Mouse (Mus musculus): ENCODE data around the gene Fcer1g. TPM values are rescaled to one million over a fixed set of nuclear protein-coding genes. Genes with fewer than 3 reads are reported as not detected.
A peak's percentile ranks its signal among the peaks of the same experiment; 100 is the strongest.

Gene Fcer1g
- polyA plus RNA-seq, 1 experiment = 7.1 TPM

DNA sequence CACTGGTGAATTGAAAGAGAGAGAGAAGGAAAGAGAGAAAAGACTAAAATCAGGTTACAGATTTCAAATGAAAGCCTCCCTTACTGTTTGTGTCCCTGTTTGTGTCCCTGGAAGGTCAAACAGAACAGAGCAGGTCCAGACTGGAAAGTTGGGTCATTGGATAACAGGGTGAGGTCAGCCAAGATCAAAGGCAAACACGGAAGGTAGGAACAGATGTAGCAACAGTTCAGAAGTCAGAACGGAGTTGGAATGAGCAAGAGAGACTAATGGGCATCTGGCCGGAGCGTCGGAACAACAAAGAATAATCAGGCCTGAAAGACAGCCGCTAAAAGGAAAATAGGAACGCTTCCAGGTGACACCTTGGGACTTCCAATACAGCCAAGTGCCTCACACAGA, 29.9 kb downstream of the Fcer1g start:
- no peaks in the 10 kb centered on the region for H3K4me1 ChIP-seq (ENCODE audit: control insufficient read depth, insufficient read depth, low read length)
- no peak overlapping the region for H3K4me3 ChIP-seq (ENCODE audit: insufficient read depth, low read length)
- H3K27ac ChIP-seq (ENCODE audit: insufficient read depth, low read length) = no peak overlapping the region
- no peak for TF ChIP-seq POLR2A (IDR thresholded peaks at IDR 0.05; ENCODE audit: low read depth, low read length)
- TF ChIP-seq CTCF (IDR thresholded peaks at IDR 0.05; ENCODE audit: borderline replicate concordance, insufficient read depth, low read length) = no peak

DNA sequence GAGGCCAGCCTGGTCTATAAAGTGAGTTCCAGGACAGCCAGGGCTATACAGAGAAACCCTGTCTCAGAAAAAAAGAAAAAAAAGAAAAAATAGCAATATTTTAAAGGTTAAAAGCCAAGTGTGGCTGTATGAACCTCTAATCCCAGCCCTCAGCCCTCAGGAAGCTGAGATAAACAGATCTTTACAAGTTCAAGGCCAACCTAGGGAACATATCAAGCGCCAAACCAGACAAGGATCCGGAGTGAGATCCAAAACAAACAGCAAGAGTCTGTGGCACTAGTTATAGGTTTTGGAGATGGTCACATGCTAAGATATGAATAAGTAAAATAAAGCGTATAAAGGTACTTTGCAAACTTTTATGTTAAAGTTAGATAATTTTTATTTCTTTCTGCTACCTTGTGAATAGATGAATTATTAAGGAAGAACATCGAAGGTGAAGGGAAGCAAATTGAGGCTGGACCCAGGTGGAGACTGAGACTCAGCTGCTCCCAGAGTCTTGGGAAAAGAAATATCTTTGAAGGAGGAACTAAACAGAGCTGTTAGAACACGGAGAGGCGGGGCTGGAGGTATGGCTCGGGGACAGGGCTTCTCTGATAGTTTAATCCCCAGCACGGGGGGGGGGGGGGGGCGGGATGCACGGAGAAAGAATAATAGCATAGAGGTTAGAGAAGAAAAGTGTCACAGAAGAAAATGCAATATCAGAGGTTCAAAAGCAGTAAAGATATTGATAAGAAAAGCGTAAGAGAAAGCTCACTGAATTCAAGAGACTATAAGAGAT, 30.5 kb downstream of the Fcer1g start:
- TF ChIP-seq CTCF (IDR thresholded peaks at IDR 0.05; ENCODE audit: borderline replicate concordance, insufficient read depth, low read length) = no peak
- no peak for TF ChIP-seq POLR2A (IDR thresholded peaks at IDR 0.05; ENCODE audit: low read depth, low read length)
- H3K4me1 ChIP-seq (ENCODE audit: control insufficient read depth, insufficient read depth, low read length) = no peaks in the 10 kb centered on the region
- no peak overlapping the region for H3K4me3 ChIP-seq (ENCODE audit: insufficient read depth, low read length)
- H3K27ac ChIP-seq (ENCODE audit: insufficient read depth, low read length) = no peak overlapping the region

DNA sequence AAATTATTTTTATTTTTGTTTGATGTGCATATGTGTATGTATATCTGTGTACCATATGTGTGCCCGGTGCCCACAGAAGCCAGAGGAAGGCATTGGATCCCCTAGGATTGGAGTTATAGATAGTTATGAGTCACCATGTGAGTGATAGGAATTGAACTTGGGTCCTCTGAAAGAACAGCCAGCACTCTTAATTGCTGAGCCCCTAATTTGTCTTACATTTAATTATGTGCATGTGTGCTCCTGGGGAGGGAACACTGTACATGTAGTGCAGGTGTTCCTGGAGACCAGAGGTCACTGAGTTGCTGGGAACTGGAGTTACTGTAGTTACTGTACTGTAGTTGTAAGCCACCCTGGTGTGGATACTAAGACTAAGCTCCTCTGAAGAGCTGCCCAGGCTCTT, 33.4 kb downstream of the Fcer1g start:
- no peaks in the 10 kb centered on the region for H3K4me1 ChIP-seq (ENCODE audit: control insufficient read depth, insufficient read depth, low read length)
- no peak overlapping the region for H3K27ac ChIP-seq (ENCODE audit: insufficient read depth, low read length)

DNA sequence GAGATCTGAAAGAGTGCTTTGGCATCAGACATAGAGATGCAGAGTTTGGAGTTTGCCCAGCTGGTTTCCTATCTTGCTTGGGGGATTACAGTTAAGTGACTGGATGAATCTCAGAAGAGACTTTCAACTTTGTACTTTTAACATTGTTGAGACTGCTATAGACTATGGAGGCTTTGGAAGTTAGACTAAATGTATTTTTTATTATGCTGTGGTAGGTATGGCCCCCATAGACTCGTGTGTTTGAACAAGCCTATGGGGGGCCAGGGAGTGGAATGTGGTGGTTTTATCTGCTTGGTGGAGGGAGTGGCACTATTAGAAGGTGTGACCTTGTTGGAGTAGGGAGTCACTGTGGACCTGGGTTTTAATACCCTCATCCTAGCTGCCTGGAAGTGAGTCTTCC, 34.6 kb downstream of the Fcer1g start:
- TF ChIP-seq CTCF (IDR thresholded peaks at IDR 0.05; ENCODE audit: borderline replicate concordance, insufficient read depth, low read length) = no peak
- no peak for TF ChIP-seq POLR2A (IDR thresholded peaks at IDR 0.05; ENCODE audit: low read depth, low read length)

More for the DNA sequence above, 33.4 kb downstream of the Fcer1g start:
- TF ChIP-seq POLR2A (IDR thresholded peaks at IDR 0.05; ENCODE audit: low read depth, low read length) (no peak), CTCF (IDR thresholded peaks at IDR 0.05; ENCODE audit: borderline replicate concordance, insufficient read depth, low read length) (no peak)
- no peak overlapping the region for H3K4me3 ChIP-seq (ENCODE audit: insufficient read depth, low read length)

DNA sequence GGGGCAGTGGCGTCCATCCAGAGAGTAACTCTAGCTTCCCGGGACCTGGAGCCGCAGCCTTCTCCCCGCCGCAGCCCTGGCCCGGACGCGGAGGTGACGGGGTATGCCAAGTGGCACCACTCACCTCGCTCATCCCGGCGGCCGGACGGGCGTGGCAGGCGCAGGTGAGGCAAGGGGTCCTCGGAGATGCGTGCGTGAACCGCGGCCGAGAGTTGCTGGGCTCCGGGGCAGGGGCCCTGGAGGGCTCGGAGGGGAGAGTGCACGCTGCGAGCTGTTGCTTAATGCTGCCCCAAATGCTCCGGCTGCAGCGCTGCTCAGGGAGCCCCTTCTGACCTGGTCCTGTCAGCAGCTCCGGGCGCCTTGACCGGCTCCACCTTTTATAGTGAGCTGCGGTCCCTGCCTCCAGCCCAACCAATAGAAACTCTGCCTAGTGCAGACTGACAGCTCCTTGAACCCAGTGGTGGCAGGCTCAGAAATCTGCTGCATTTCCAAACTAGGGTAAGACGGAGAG, 38.2 kb downstream of the Fcer1g start, which contains the start of gene Pcp4l1:
TSS of gene Pcp4l1 (minus strand) at position 382 of the 511 bp plus-strand sequence.
- no peaks in the 10 kb centered on the region for H3K4me1 ChIP-seq (ENCODE audit: control insufficient read depth, insufficient read depth, low read length)
- H3K4me3 ChIP-seq (ENCODE audit: insufficient read depth, low read length) = peak within 1 kb of the TSS; percentile 37
- H3K27ac ChIP-seq (ENCODE audit: insufficient read depth, low read length) = no peak within 1 kb of the TSS
- no peak for TF ChIP-seq CTCF (IDR thresholded peaks at IDR 0.05; ENCODE audit: borderline replicate concordance, insufficient read depth, low read length)
- peak; percentile 45; the same call in 1 of the 2 replicates for TF ChIP-seq POLR2A (IDR thresholded peaks at IDR 0.05; ENCODE audit: low read depth, low read length)

More for the DNA sequence above, 34.6 kb downstream of the Fcer1g start:
- Histone ChIP-seq H3K4me3 (ENCODE audit: insufficient read depth, low read length) (no peak overlapping the region), H3K4me1 (ENCODE audit: control insufficient read depth, insufficient read depth, low read length) (no peaks in the 10 kb centered on the region), H3K27ac (ENCODE audit: insufficient read depth, low read length) (no peak overlapping the region)

DNA sequence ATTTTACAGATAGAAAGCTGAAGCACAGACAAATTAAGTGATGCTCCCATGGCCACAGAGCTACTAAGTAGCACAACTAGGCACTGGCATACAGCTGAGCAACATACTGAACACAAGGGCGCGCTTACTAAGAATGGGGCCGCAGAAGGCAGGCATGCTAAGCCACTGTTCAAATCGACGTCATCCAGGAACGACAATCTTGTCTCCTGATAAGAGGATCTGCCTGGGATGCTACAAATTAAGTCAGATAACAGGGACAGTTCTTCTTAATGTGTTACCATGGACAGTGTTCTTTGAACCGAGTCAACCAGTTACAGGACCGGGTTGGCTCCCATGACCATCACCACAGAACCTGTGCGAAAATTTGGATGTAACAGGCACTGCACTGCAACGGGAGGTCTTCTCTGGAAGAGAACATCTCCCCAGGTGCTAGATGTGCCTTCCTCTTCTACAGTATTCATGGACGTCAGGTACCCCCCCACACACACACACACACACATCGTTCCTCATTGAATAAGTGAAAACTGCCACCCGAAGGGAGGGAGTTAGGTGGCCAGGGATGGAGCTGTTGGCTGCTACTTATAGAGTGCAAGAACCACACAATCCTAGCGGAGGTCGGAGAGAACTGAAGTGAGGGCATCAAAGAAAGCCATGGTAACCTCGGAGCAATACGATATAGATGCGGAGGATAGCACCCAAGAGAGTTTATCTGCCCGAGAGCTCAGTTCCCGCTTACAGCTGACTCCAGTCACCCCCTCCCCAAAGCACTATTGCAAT, 38.9 kb downstream of the Fcer1g start:
- Histone ChIP-seq H3K27ac (ENCODE audit: insufficient read depth, low read length) (no peak overlapping the region), H3K4me3 (ENCODE audit: insufficient read depth, low read length) (peak overlapping the region; percentile 37), H3K4me1 (ENCODE audit: control insufficient read depth, insufficient read depth, low read length) (no peaks in the 10 kb centered on the region)
- TF ChIP-seq CTCF (IDR thresholded peaks at IDR 0.05; ENCODE audit: borderline replicate concordance, insufficient read depth, low read length) = no peak
- no peak for TF ChIP-seq POLR2A (IDR thresholded peaks at IDR 0.05; ENCODE audit: low read depth, low read length)

DNA sequence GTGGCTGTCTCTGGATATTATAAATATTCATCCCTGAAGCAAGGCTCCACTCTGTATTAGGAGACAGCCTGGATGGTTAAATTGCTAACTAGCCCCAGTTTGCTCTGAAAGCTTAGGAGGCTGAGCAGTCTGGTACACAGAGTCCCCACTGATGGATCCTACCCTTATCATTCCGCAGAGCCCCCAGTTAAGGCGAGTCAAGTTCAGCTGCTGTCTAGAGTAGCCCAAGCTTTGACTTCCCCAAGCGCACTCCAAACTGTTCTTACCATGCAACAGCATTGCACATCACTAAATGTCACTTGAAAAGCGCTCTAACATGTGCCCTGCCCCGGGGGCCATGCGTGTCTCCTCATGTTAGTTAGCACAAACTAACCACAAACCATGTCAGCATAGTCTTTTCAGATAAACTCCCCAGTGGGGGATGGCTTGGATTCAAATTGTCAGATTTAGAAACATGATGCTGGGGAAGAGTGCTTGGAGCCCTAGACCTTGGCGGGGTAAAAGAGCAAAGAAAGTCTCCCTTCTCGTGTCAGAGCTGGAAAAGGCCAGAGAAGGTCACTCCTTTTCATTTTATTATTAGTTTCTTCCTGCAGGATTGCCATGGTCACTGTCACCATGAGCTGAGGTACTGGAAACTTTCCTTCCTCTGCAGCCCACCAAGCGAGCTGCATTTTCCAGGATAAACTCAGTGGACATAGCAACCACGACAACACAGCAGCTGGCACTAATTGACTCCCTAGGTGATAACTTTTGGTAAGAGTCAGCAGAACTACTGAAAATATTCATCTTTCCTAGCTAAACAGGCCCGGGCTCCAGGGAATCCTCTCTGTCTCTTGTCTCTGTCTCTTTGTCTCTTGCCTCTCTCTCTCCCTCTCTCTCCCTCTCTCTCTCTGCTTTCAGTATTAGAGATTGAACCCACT, 40.0 kb downstream of the Fcer1g start:
- Histone ChIP-seq H3K27ac (ENCODE audit: insufficient read depth, low read length) (no peak overlapping the region), H3K4me1 (ENCODE audit: control insufficient read depth, insufficient read depth, low read length) (0 out of 2 replicates have a peak, but pooled peaks cover 5% of the 10 kb centered on the region), H3K4me3 (ENCODE audit: insufficient read depth, low read length) (no peak overlapping the region)
- TF ChIP-seq CTCF (IDR thresholded peaks at IDR 0.05; ENCODE audit: borderline replicate concordance, insufficient read depth, low read length) (no peak), POLR2A (IDR thresholded peaks at IDR 0.05; ENCODE audit: low read depth, low read length) (no peak)

DNA sequence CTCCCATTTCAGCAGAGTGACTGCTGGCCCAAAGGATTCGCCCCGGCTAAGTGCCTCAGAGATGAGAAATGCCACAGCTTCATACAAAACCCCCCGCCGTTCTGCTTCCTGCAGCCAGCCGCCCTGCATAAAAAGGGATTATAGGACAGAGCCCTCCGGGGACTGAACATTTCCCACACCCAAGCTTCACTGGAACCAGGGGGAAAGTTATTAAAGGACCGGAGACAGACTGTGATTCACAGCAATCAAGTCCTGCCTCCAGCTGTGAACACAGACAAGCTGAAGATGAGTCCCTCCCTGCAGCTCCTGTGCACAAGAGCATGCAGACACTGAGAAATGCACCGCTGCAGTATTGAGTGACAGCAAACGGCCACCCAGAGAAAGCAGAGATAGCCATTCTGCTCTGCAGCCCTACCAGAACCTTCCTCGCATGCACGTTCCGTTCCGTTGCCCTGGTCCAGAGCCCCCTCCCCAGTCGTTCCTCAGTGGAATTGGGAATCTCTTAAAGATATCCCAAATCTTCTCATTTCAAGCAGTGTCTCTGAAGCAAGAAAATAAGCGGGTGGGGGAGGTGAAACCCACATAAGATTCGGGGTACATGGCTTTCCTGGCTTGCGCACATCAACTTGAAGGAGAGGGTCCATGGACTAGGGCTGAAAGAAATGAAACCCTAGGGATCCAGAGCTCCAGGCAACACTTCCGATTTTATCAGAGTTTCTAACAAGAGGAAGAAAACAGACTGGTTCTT, 40.9 kb downstream of the Fcer1g start:
- Histone ChIP-seq H3K4me3 (ENCODE audit: insufficient read depth, low read length) (no peak overlapping the region), H3K27ac (ENCODE audit: insufficient read depth, low read length) (no peak overlapping the region), H3K4me1 (ENCODE audit: control insufficient read depth, insufficient read depth, low read length) (0 out of 2 replicates have a peak, but pooled peaks cover 5% of the 10 kb centered on the region)
- TF ChIP-seq CTCF (IDR thresholded peaks at IDR 0.05; ENCODE audit: borderline replicate concordance, insufficient read depth, low read length) = no peak
- no peak for TF ChIP-seq POLR2A (IDR thresholded peaks at IDR 0.05; ENCODE audit: low read depth, low read length)
